Mouse (Mus musculus) cerebellum, adult 2 months (tissue): ENCODE measurements at regions not wholly inside any gene's neighbourhood (a gene's known extent, or its start where the extent isn't known, plus 50 kb on each side); places are given as distances from the start of the nearest gene placed in this dataset.

Experiments
- DNase-seq, 2 experiments: peaks; one replicate each; pipeline ENCODE4 v3.0.0; 2021
- H3K27ac ChIP-seq: fragments of 200-500 bp; 2 replicates; pipeline ENCODE4 v1.5.1; 2012; ENCODE audit warnings: low read length, control low read depth, inconsistent platforms; ENCODE audit not compliant: insufficient read depth
- H3K27me3 ChIP-seq: fragments of 200-500 bp; 2 replicates; pipeline ENCODE4 v1.6.1; 2012; ENCODE audit warnings: inconsistent platforms, mild to moderate bottlenecking, low read length, moderate library complexity; ENCODE audit not compliant: control insufficient read depth, insufficient read depth
- H3K4me1 ChIP-seq: fragments of 200-500 bp; 2 replicates; pipeline ENCODE4 v1.6.1; 2011; ENCODE audit warnings: low read length; ENCODE audit not compliant: control insufficient read depth, insufficient read depth
- H3K4me3 ChIP-seq: fragments of 200-500 bp; replicated peaks from 2 replicates; pipeline ENCODE3; 2011; ENCODE audit warnings: mild to moderate bottlenecking, low read depth, low read length, control low read depth; ENCODE audit not compliant: insufficient read depth
- CTCF ChIP-seq: fragments of 200-500 bp; IDR thresholded peaks from 2 replicates; pipeline ENCODE4 v1.5.1; 2011; ENCODE audit warnings: low read depth, mild to moderate bottlenecking, control low read depth, low read length, moderate library complexity, borderline replicate concordance; ENCODE audit not compliant: insufficient read depth
- POLR2A ChIP-seq: fragments of 200-500 bp; IDR thresholded peaks from 2 replicates; pipeline ENCODE4 v1.6.1; 2011; ENCODE audit warnings: low read length, control low read depth, borderline replicate concordance; ENCODE audit not compliant: insufficient read depth
- WGBS: fragments of 180-500 bp; shearing (Covaris S2); methylation state at CpG from one replicate; pipeline ENCODE4 v1.1.7; 2018; 5-methylcytosine and 5-hydroxymethylcytosine counted together

GRCm38 (mm10) chr4:123991223-123991622, 73.4 kb upstream of the 4930535I16Rik start:
- Histone ChIP-seq H3K4me1 (no peaks in the 10 kb centered on the region), H3K27ac (no peak overlapping the region), H3K27me3 (no peaks in the 10 kb centered on the region; the same call in 1 of the 2 replicates), H3K4me3 (no peak overlapping the region)
- DNase-seq: no peak
- TF ChIP-seq POLR2A (no peak), CTCF (no peak)
- 16% methylated on average over 10 of the region's 10 CpGs for WGBS

- no peaks in the 10 kb centered on the region for H3K4me1 ChIP-seq
These were observed 72.7 kb upstream of the 4930535I16Rik start for GRCm38 (mm10) chr4:123990293-123991185.

More at GRCm38 (mm10) chr4:123990293-123991185, 72.7 kb upstream of the 4930535I16Rik start:
- TF ChIP-seq POLR2A (no peak), CTCF (no peak)
- no peak overlapping the region for H3K27ac ChIP-seq
- no peak for DNase-seq
- 3% methylated on average over 37 of the region's 37 CpGs for WGBS
- H3K4me3 ChIP-seq: no peak overlapping the region
- no peaks in the 10 kb centered on the region; the same call in 1 of the 2 replicates for H3K27me3 ChIP-seq
